Mouse (Mus musculus) kidney, postnatal 36 days (tissue): ENCODE results near the gene Vmn1r204.
"Not testable (repeated sequence)": the region's sequence is repeated elsewhere in the genome, so short reads cannot be mapped to it uniquely, and the experiment has no call there.

Source experiments
- DNase-seq, 2 experiments: peaks; one replicate each; pipeline ENCODE4 v3.0.0; 2021 to 2022; ENCODE audit warnings: mixed read lengths in 2 of 2

Gene Vmn1r204

GRCm38 (mm10) chr13:22552898-22553297 lies at the start of gene Vmn1r204:
TSS of gene Vmn1r204 (plus strand) at chr13:22553198.
- DNase-seq: not testable (repeated sequence)

- DNase-seq: no peak
These were observed 47.7 kb upstream of the Vmn1r204 start, which contains the start of gene Vmn1r202 for GRCm38 (mm10) chr13:22505281-22505680. TSS of gene Vmn1r202 (minus strand) at chr13:22505381.

- DNase-seq: no peak
These were observed 35.2 kb upstream of the Vmn1r204 start, which contains the start of gene Vmn1r203 for GRCm38 (mm10) chr13:22517814-22518213. TSS of gene Vmn1r203 (plus strand) at chr13:22518114.

- DNase-seq: not testable (repeated sequence)
These were observed 21.9 kb downstream of the Vmn1r204 start for GRCm38 (mm10) chr13:22574911-22575310.

GRCm38 (mm10) chr13:22583336-22583735 lies 30.3 kb downstream of the Vmn1r204 start:
- not testable (repeated sequence) for DNase-seq

GRCm38 (mm10) chr13:22592900-22593299 lies 39.9 kb downstream of the Vmn1r204 start, which contains the start of gene Vmn1r205:
TSS of gene Vmn1r205 (minus strand) at chr13:22593000.
- DNase-seq: no peak
